Mouse (Mus musculus) frontal cortex, adult 2 months (tissue): ENCODE measurements at regions not wholly inside any gene's neighbourhood (a gene's known extent, or its start where the extent isn't known, plus 50 kb on each side); places are given as distances from the start of the nearest gene placed in this dataset.
A peak's percentile ranks its signal among the peaks of the same experiment; 100 is the strongest.

Experiments used
- DNase-seq, 2 experiments: peaks; one replicate each; pipeline ENCODE4 v3.0.0; 2022; ENCODE audit warnings: low spot score in 1 of 2; ENCODE audit errors: extremely low spot score in 1 of 2

- DNase-seq: no peak
Observed at GRCm38 (mm10) chr9:100097028-100097427, 221.1 kb upstream of the Sox14 start.

- DNase-seq: no peak
Observed at GRCm38 (mm10) chr9:100095559-100095959, 219.6 kb upstream of the Sox14 start.

GRCm38 (mm10) chr9:100094956-100095558 lies 219.1 kb upstream of the Sox14 start:
- no peak for DNase-seq

GRCm38 (mm10) chr9:100071141-100071540 lies 195.2 kb upstream of the Sox14 start:
- no peak for DNase-seq

- no peak for DNase-seq
Observed at GRCm38 (mm10) chr9:100058541-100058940, 182.6 kb upstream of the Sox14 start.

- no peak for DNase-seq
Observed at GRCm38 (mm10) chr9:100046213-100046807, 170.3 kb upstream of the Sox14 start.

GRCm38 (mm10) chr9:100045636-100046035 lies 169.7 kb upstream of the Sox14 start:
- no peak for DNase-seq

- DNase-seq: no peak
Observed at GRCm38 (mm10) chr9:100041776-100042175, 165.8 kb upstream of the Sox14 start.

GRCm38 (mm10) chr9:100023641-100024040 lies 147.7 kb upstream of the Sox14 start:
- no peak for DNase-seq

GRCm38 (mm10) chr9:100022035-100022434 lies 146.1 kb upstream of the Sox14 start:
- no peak for DNase-seq

- no peak for DNase-seq
Observed at GRCm38 (mm10) chr9:99995204-99995603, 119.2 kb upstream of the Sox14 start.

- peak in 1 of 2 experiments; percentile 31 for DNase-seq
Observed at GRCm38 (mm10) chr9:99994285-99995144, 118.5 kb upstream of the Sox14 start.

- DNase-seq: no peak
Observed at GRCm38 (mm10) chr9:99987376-99987775, 111.4 kb upstream of the Sox14 start.

GRCm38 (mm10) chr9:99980734-99981133 lies 104.8 kb upstream of the Sox14 start:
- no peak for DNase-seq

- DNase-seq: no peak
Observed at GRCm38 (mm10) chr9:99961561-99961960, 85.6 kb upstream of the Sox14 start.

GRCm38 (mm10) chr9:99954720-99955119 lies 78.8 kb upstream of the Sox14 start:
- DNase-seq: no peak

GRCm38 (mm10) chr9:99954038-99954618 lies 78.2 kb upstream of the Sox14 start:
- no peak for DNase-seq
